Mouse (Mus musculus): ENCODE measurements around the gene Pabpc1l.

DNA sequence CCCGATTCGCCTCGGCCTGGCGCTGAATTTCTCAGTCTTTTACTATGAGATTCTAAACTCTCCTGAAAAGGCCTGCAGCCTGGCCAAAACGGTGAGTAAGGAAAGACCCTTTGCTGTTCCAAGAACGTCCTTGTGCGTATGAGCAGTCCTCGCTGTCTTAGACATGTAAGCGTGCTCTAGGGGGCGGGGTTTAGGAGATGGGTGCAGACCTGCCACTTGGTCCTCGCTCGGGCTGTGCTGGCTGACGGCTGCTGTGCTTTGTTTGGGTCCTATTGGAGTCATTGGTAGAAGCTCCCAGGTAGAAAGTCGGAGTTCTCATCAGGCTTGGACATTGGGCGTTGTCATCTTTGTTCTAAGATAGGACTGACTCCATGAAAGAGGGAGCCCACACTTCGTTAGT, 9.9 kb upstream of the Pabpc1l start:
- TF ChIP-seq POLR2A (IDR thresholded peaks at IDR 0.05; ENCODE audit: borderline replicate concordance, insufficient read depth, low read length) (no peak), CTCF (IDR thresholded peaks at IDR 0.05; ENCODE audit: borderline replicate concordance, insufficient read depth, low read depth, low read length) (no peak)

All from cerebellum, adult 2 months (tissue).